Mouse (Mus musculus) midbrain, embryonic 13.5 days (tissue): ENCODE measurements around the gene Prkacb. TPM values are rescaled to one million over a fixed set of nuclear protein-coding genes. Genes with fewer than 3 reads are reported as not detected.
"Not testable (repeated sequence)": the region's sequence is repeated elsewhere in the genome, so short reads cannot be mapped to it uniquely, and the experiment has no call there.

Experiments
- ATAC-seq: fragments of 200-750 bp; cut with Nextera tagmentation; 2 replicates; pipeline ENCODE4 v1.8.0; 2017; ENCODE audit warnings: mild to moderate bottlenecking, moderate TSS enrichment, moderate library complexity
- H3K27ac ChIP-seq: fragments of 300-500 bp; sonication (generic); 2 replicates; pipeline ENCODE4 v1.5.1; 2015; ENCODE audit warnings: inconsistent platforms, mild to moderate bottlenecking, moderate library complexity
- H3K27me3 ChIP-seq: fragments of 300-500 bp; sonication (generic); 2 replicates; pipeline ENCODE4 v1.6.1; 2015; ENCODE audit warnings: mild to moderate bottlenecking, inconsistent platforms
- H3K36me3 ChIP-seq: fragments of 300-500 bp; sonication (generic); 2 replicates; pipeline ENCODE4 v1.6.1; 2015; ENCODE audit warnings: mild to moderate bottlenecking, inconsistent platforms
- H3K4me1 ChIP-seq: fragments of 300-500 bp; sonication (generic); replicated peaks from 2 replicates; pipeline ENCODE4 v1.6.1; 2015; ENCODE audit warnings: inconsistent platforms
- H3K4me2 ChIP-seq: fragments of 300-500 bp; sonication (generic); replicated peaks from 2 replicates; pipeline ENCODE4 v1.6.1; 2015; ENCODE audit warnings: moderate library complexity, mild to moderate bottlenecking, inconsistent platforms
- H3K4me3 ChIP-seq: fragments of 300-500 bp; sonication (generic); replicated peaks from 2 replicates; pipeline ENCODE4 v1.5.1; 2015; ENCODE audit warnings: mild to moderate bottlenecking, inconsistent platforms
- H3K9ac ChIP-seq: fragments of 300-500 bp; sonication (generic); replicated peaks from 2 replicates; pipeline ENCODE4 v1.6.1; 2015; ENCODE audit warnings: mild to moderate bottlenecking, inconsistent platforms
- H3K9me3 ChIP-seq: fragments of 300-500 bp; sonication (generic); 2 replicates; pipeline ENCODE4 v1.6.1; 2016; ENCODE audit warnings: mild to moderate bottlenecking, inconsistent platforms
- WGBS: fragments of 180-500 bp; shearing (Covaris S2); methylation state at CpG from one replicate; pipeline ENCODE4 v1.1.7; 2015; 5-methylcytosine and 5-hydroxymethylcytosine counted together
- polyA plus RNA-seq: library from polyadenylated mRNA; unstranded; fragments of >200 nt; fragmentation: Nextera tagmentation; extraction: Ambion mirVana; gene quantifications from 2 replicates; pipeline ENCODE4 v1.2.1, GENCODE M21; 2015

Gene Prkacb
- polyA plus RNA-seq, 1 experiment from 2014 or later, result 119 TPM

- Histone ChIP-seq H3K4me1 (peaks cover 5% of the 10 kb centered on the region; the same call in 1 of the 2 replicates), H3K36me3 (peaks cover 45% of the 10 kb centered on the region), H3K27me3 (no peaks in the 10 kb centered on the region), H3K4me2 (no peak overlapping the region), H3K9ac (no peak overlapping the region), H3K4me3 (no peak overlapping the region), H3K27ac (no peak overlapping the region), H3K9me3 (no peaks in the 10 kb centered on the region)
- no peak for ATAC-seq
- WGBS, result 85% methylated on average over 2 of the region's 2 CpGs
Measured at GRCm38 (mm10) chr3:146754270-146754669, 58.5 kb downstream of the Prkacb start.

GRCm38 (mm10) chr3:146741564-146742202 is 71.1 kb downstream of the Prkacb start:
- no peak overlapping the region for H3K9ac ChIP-seq
- peaks cover 64% of the 10 kb centered on the region for H3K36me3 ChIP-seq
- 83% methylated on average over 4 of the region's 4 CpGs for WGBS
- H3K4me1 ChIP-seq, result peaks cover 3% of the 10 kb centered on the region; the same call in 1 of the 2 replicates
- H3K4me3 ChIP-seq, result no peak overlapping the region
- H3K27ac ChIP-seq, result peak overlapping the region; percentile 72
- H3K4me2 ChIP-seq, result no peak overlapping the region
- ATAC-seq, result peak; percentile 84; the same call in 1 of the 2 replicates
- no peaks in the 10 kb centered on the region for H3K27me3 ChIP-seq
- H3K9me3 ChIP-seq, result no peaks in the 10 kb centered on the region

GRCm38 (mm10) chr3:146741158-146741557 is 71.6 kb downstream of the Prkacb start:
- no peak overlapping the region for H3K9ac ChIP-seq
- 94% methylated on average over 5 of the region's 5 CpGs for WGBS
- peaks cover 60% of the 10 kb centered on the region for H3K36me3 ChIP-seq
- peaks cover 3% of the 10 kb centered on the region; the same call in 1 of the 2 replicates for H3K4me1 ChIP-seq
- H3K4me2 ChIP-seq, result no peak overlapping the region
- no peak overlapping the region for H3K4me3 ChIP-seq
- no peaks in the 10 kb centered on the region for H3K27me3 ChIP-seq
- 0 out of 2 replicates have a peak, but pooled peaks have one; percentile 48 for ATAC-seq
- peak overlapping the region; percentile 72 for H3K27ac ChIP-seq
- no peaks in the 10 kb centered on the region for H3K9me3 ChIP-seq

- H3K4me1 ChIP-seq, ATAC-seq, H3K27me3 ChIP-seq, H3K4me2 ChIP-seq, H3K4me3 ChIP-seq, H3K9me3 ChIP-seq, H3K9ac ChIP-seq, H3K27ac ChIP-seq: not testable (repeated sequence)
- H3K36me3 ChIP-seq, result peaks cover 73% of the 10 kb centered on the region
- 94% methylated on average over 6 of the region's 6 CpGs for WGBS
Measured at GRCm38 (mm10) chr3:146736186-146736585, 76.6 kb downstream of the Prkacb start.

GRCm38 (mm10) chr3:146735657-146736056 is 77.1 kb downstream of the Prkacb start:
- Histone ChIP-seq H3K9me3 (no peaks in the 10 kb centered on the region), H3K4me1 (no peaks in the 10 kb centered on the region), H3K36me3 (peaks cover 73% of the 10 kb centered on the region), H3K4me2 (no peak overlapping the region), H3K27ac (no peak overlapping the region), H3K4me3 (no peak overlapping the region), H3K9ac (no peak overlapping the region), H3K27me3 (no peaks in the 10 kb centered on the region)
- 80% methylated on average over 3 of the region's 3 CpGs for WGBS
- no peak for ATAC-seq

GRCm38 (mm10) chr3:146734907-146735629 is 77.7 kb downstream of the Prkacb start:
- Histone ChIP-seq H3K9me3 (no peaks in the 10 kb centered on the region), H3K4me1 (no peaks in the 10 kb centered on the region), H3K4me3 (no peak overlapping the region), H3K4me2 (no peak overlapping the region), H3K27ac (no peak overlapping the region), H3K36me3 (peaks cover 73% of the 10 kb centered on the region), H3K9ac (no peak overlapping the region), H3K27me3 (no peaks in the 10 kb centered on the region)
- 95% methylated on average over 9 of the region's 9 CpGs for WGBS
- no peak for ATAC-seq

- Histone ChIP-seq H3K27ac (no peak overlapping the region), H3K27me3 (no peaks in the 10 kb centered on the region), H3K4me1 (no peaks in the 10 kb centered on the region), H3K4me2 (no peak overlapping the region), H3K9me3 (no peaks in the 10 kb centered on the region), H3K36me3 (peaks cover 70% of the 10 kb centered on the region), H3K9ac (no peak overlapping the region), H3K4me3 (no peak overlapping the region)
- 96% methylated on average over 11 of the region's 11 CpGs for WGBS
- no peak for ATAC-seq
Measured at GRCm38 (mm10) chr3:146731499-146731898, 81.3 kb downstream of the Prkacb start.

- no peak overlapping the region for H3K27ac ChIP-seq
- H3K27me3 ChIP-seq, result no peaks in the 10 kb centered on the region
- ATAC-seq, result no peak
- H3K9ac ChIP-seq, result no peak overlapping the region
- H3K4me2 ChIP-seq, result no peak overlapping the region
- H3K4me3 ChIP-seq, result no peak overlapping the region
- H3K36me3 ChIP-seq, result peaks cover 22% of the 10 kb centered on the region
- no peaks in the 10 kb centered on the region for H3K9me3 ChIP-seq
- whole genome bisulfite sequencing, result 80% methylated on average over 3 of the region's 3 CpGs
- no peaks in the 10 kb centered on the region for H3K4me1 ChIP-seq
Measured at GRCm38 (mm10) chr3:146723037-146723436, 89.8 kb downstream of the Prkacb start.

- no peak for ATAC-seq
- H3K4me3 ChIP-seq, result no peak overlapping the region
- 82% methylated on average over 4 of the region's 4 CpGs for WGBS
- H3K27me3 ChIP-seq, result no peaks in the 10 kb centered on the region
- H3K4me1 ChIP-seq, result no peaks in the 10 kb centered on the region
- H3K36me3 ChIP-seq, result no peaks in the 10 kb centered on the region
- no peaks in the 10 kb centered on the region for H3K9me3 ChIP-seq
- no peak overlapping the region for H3K9ac ChIP-seq
- H3K27ac ChIP-seq, result no peak overlapping the region
- H3K4me2 ChIP-seq, result no peak overlapping the region
Measured at GRCm38 (mm10) chr3:146719696-146720095, 93.1 kb downstream of the Prkacb start.

GRCm38 (mm10) chr3:146718251-146718650 is 94.5 kb downstream of the Prkacb start:
- Histone ChIP-seq H3K9me3 (no peaks in the 10 kb centered on the region), H3K36me3 (no peaks in the 10 kb centered on the region), H3K4me2 (no peak overlapping the region), H3K9ac (no peak overlapping the region), H3K27me3 (no peaks in the 10 kb centered on the region), H3K4me1 (no peaks in the 10 kb centered on the region), H3K4me3 (no peak overlapping the region), H3K27ac (no peak overlapping the region)
- ATAC-seq, result no peak
- WGBS, result 67% methylated on average over 5 of the region's 5 CpGs

GRCm38 (mm10) chr3:146712305-146712704 is 100.5 kb downstream of the Prkacb start:
- H3K27me3 ChIP-seq, result no peaks in the 10 kb centered on the region
- whole genome bisulfite sequencing, result 78% methylated on average over 7 of the region's 7 CpGs
- no peak overlapping the region for H3K9ac ChIP-seq
- H3K4me3 ChIP-seq, result no peak overlapping the region
- no peaks in the 10 kb centered on the region for H3K36me3 ChIP-seq
- no peaks in the 10 kb centered on the region for H3K4me1 ChIP-seq
- ATAC-seq, result 0 out of 2 replicates have a peak, but pooled peaks have one; percentile 45
- no peak overlapping the region for H3K27ac ChIP-seq
- H3K4me2 ChIP-seq, result no peak overlapping the region
- H3K9me3 ChIP-seq, result no peaks in the 10 kb centered on the region

GRCm38 (mm10) chr3:146711559-146711958 is 101.2 kb downstream of the Prkacb start:
- WGBS, result 68% methylated on average over 6 of the region's 6 CpGs
- H3K4me1 ChIP-seq, result no peaks in the 10 kb centered on the region
- no peaks in the 10 kb centered on the region for H3K36me3 ChIP-seq
- no peak overlapping the region for H3K27ac ChIP-seq
- H3K27me3 ChIP-seq, result no peaks in the 10 kb centered on the region
- no peak overlapping the region for H3K4me2 ChIP-seq
- H3K9ac ChIP-seq, result no peak overlapping the region
- H3K9me3 ChIP-seq, result no peaks in the 10 kb centered on the region
- peak; percentile 48; the same call in 1 of the 2 replicates for ATAC-seq
- no peak overlapping the region for H3K4me3 ChIP-seq
